Mouse (Mus musculus) kidney, postnatal 0 days (tissue): Measurements from ENCODE around the gene Aqp5. TPM values are rescaled to one million over a fixed set of nuclear protein-coding genes. Genes with fewer than 3 reads are reported as not detected.

Experiments used
- ATAC-seq: fragments of 200-750 bp; cut with Nextera tagmentation; replicated peaks from 2 replicates; pipeline ENCODE4 v1.8.0; 2017; ENCODE audit warnings: low read depth, moderate number of reproducible peaks, moderate TSS enrichment, moderate library complexity; ENCODE audit not compliant: low FRiP score
- DNase-seq: peaks from one replicate; pipeline ENCODE4 v3.0.0-alpha.2; 2016; ENCODE audit warnings: low spot score
- H3K27ac ChIP-seq: fragments of 300-500 bp; sonication (generic); 2 replicates; pipeline ENCODE4 v1.5.1; 2014; ENCODE audit warnings: mild to moderate bottlenecking
- H3K27me3 ChIP-seq: fragments of 300-500 bp; sonication (generic); 2 replicates; pipeline ENCODE4 v1.6.1; 2014; ENCODE audit warnings: low read length, mixed read lengths; ENCODE audit not compliant: insufficient read depth
- H3K36me3 ChIP-seq: fragments of 300-500 bp; sonication (generic); 2 replicates; pipeline ENCODE4 v1.6.1; 2014; ENCODE audit warnings: low read length, mixed read lengths; ENCODE audit not compliant: insufficient read depth
- H3K4me1 ChIP-seq: fragments of 300-500 bp; sonication (generic); replicated peaks from 2 replicates; pipeline ENCODE4 v1.6.1; 2014; ENCODE audit warnings: antibody characterized with exemption, low read length, mixed read lengths; ENCODE audit not compliant: insufficient read depth
- H3K4me2 ChIP-seq: fragments of 300-500 bp; sonication (generic); 2 replicates; pipeline ENCODE4 v1.6.1; 2014; ENCODE audit warnings: mild to moderate bottlenecking, low read length, moderate library complexity, mixed read lengths
- H3K4me3 ChIP-seq: fragments of 300-500 bp; sonication (generic); replicated peaks from 2 replicates; pipeline ENCODE4 v1.5.1; 2014; ENCODE audit warnings: low read depth, low read length
- H3K9ac ChIP-seq: fragments of 300-500 bp; sonication (generic); 2 replicates; pipeline ENCODE4 v1.6.1; 2014; ENCODE audit warnings: low read depth, low read length
- H3K9me3 ChIP-seq: fragments of 300-500 bp; sonication (generic); replicated peaks from 2 replicates; pipeline ENCODE4 v1.6.1; 2016; ENCODE audit warnings: low read length, inconsistent platforms, mixed read lengths
- CTCF ChIP-seq: IDR thresholded peaks from 2 replicates; pipeline ENCODE4 v1.5.1; 2016; ENCODE audit warnings: antibody characterized with exemption, low read depth, mild to moderate bottlenecking, moderate library complexity
- WGBS: fragments of 180-500 bp; shearing (Covaris S2); extraction: QIAGEN DNeasy Blood & Tissue Kit; methylation state at CpG from one replicate; pipeline ENCODE4 v1.1.7; 2014; 5-methylcytosine and 5-hydroxymethylcytosine counted together
- polyA plus RNA-seq: library from polyadenylated mRNA; unstranded; fragments of >200 nt; fragmentation: Nextera tagmentation; extraction: Ambion mirVana; gene quantifications from 2 replicates; pipeline ENCODE4 v1.2.1, GENCODE M21; 2015

Aqp5 gene
- polyA plus RNA-seq, 1 experiment from 2014 or later, result 2.3 TPM

GRCm38 (mm10) chr15:99592877-99593276, 2.3 kb downstream of the Aqp5 start:
- Histone ChIP-seq H3K36me3 (no peaks in the 10 kb centered on the region), H3K4me1 (peaks cover 7% of the 10 kb centered on the region; the same call in 1 of the 2 replicates), H3K27me3 (peaks cover 56% of the 10 kb centered on the region), H3K9me3 (no peaks in the 10 kb centered on the region), H3K4me3 (no peak overlapping the region), H3K9ac (no peak overlapping the region), H3K4me2 (no peak overlapping the region), H3K27ac (no peak overlapping the region)
- TF ChIP-seq CTCF, result no peak
- DNase-seq, result no peak
- ATAC-seq, result no peak
- WGBS, result 76% methylated on average over 5 of the region's 5 CpGs

DNA sequence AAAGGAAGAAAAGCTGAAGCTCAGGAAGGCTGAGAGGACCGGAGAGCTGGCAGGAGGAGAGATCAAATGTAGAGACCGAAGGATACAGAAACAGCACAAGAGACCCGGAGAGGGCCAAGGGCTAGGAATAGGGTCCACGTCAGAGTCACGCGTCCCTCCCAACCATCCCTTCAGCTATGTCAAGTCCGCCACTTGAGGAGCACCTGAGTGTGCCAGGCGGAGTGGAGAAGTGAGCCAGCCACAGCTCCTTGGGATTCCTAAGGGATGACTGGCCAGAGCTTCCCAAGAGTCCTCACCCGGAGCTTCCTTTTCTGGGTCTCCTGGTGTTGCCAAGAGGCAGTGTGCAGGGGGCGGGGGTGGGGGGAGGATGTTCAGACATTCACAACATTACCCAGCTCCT, 4.4 kb downstream of the Aqp5 start:
- no peak for TF ChIP-seq CTCF
- DNase-seq, result no peak
- no peak overlapping the region for H3K27ac ChIP-seq
- no peak overlapping the region for H3K9ac ChIP-seq
- no peak for ATAC-seq
- no peaks in the 10 kb centered on the region for H3K9me3 ChIP-seq
- WGBS, result 74% methylated on average over 10 of the region's 10 CpGs
- no peak overlapping the region for H3K4me2 ChIP-seq
- H3K36me3 ChIP-seq, result no peaks in the 10 kb centered on the region
- H3K4me1 ChIP-seq, result peaks cover 7% of the 10 kb centered on the region; the same call in 1 of the 2 replicates
- H3K4me3 ChIP-seq, result no peak overlapping the region
- peaks cover 39% of the 10 kb centered on the region for H3K27me3 ChIP-seq

DNA sequence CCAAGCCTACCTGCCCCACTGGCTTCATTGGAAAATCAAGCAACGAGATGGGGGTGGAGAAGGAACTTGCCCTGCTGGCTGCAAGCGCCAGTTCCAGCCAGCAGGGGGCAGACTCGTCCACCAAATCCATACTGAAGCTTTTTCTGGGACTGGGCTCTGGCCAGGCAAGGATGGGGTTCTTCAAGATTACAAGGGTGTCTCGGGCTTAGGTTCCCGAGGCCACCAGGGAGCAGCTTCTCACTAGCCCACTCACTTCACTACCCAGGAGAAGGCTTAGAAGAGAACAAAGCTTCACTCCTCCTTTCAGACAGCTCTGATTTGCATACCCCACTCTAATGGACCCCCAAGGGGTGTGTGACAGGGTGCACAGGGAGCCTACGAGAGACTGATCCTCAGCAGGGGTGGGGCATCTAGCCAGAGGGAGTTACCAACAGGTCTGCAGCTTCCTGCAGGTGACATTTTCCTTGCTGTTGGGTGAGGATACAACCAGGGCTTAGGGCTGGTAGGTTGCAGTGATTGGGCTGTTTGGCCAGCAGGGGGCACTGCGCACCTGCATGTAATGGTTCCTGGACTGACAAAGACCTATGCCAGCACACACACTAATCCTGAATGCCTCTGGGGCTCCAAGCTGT, 5.6 kb downstream of the Aqp5 start:
- no peaks in the 10 kb centered on the region for H3K9me3 ChIP-seq
- no peaks in the 10 kb centered on the region for H3K4me1 ChIP-seq
- WGBS, result 0% methylated on average over 7 of the region's 7 CpGs
- no peaks in the 10 kb centered on the region for H3K36me3 ChIP-seq
- ATAC-seq (peak; percentile 77), DNase-seq (peak; percentile 87)
- peaks cover 29% of the 10 kb centered on the region for H3K27me3 ChIP-seq
- no peak overlapping the region for H3K4me3 ChIP-seq
- H3K27ac ChIP-seq, result no peak overlapping the region
- no peak overlapping the region for H3K9ac ChIP-seq
- peak; percentile 86 for TF ChIP-seq CTCF
- H3K4me2 ChIP-seq, result no peak overlapping the region

DNA sequence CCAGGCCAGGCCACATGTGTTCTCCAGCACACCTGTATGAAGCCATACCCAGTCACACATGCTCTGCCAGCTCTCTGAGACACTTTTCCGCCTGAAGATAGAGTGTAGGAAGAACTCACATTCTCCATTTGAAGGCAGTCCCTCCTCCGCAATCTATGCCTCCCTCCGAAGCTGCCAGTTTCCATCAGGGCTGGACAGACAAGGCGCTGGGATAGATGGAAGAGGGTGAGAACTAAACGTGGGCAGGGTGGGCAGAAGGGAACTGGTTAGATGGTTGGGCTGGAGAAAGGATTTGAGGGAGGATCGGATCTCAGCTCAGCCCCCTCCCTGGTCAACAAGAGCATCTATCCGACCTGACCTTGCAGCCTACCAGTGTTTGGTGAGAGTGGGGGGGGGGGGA, 6.3 kb downstream of the Aqp5 start:
- ATAC-seq (no peak), DNase-seq (no peak)
- no peak overlapping the region for H3K27ac ChIP-seq
- H3K27me3 ChIP-seq, result peaks cover 23% of the 10 kb centered on the region
- no peaks in the 10 kb centered on the region for H3K4me1 ChIP-seq
- no peaks in the 10 kb centered on the region for H3K36me3 ChIP-seq
- no peak overlapping the region for H3K4me3 ChIP-seq
- no peaks in the 10 kb centered on the region for H3K9me3 ChIP-seq
- WGBS, result 58% methylated on average over 6 of the region's 7 CpGs
- no peak overlapping the region for H3K9ac ChIP-seq
- no peak for TF ChIP-seq CTCF
- H3K4me2 ChIP-seq, result no peak overlapping the region

DNA sequence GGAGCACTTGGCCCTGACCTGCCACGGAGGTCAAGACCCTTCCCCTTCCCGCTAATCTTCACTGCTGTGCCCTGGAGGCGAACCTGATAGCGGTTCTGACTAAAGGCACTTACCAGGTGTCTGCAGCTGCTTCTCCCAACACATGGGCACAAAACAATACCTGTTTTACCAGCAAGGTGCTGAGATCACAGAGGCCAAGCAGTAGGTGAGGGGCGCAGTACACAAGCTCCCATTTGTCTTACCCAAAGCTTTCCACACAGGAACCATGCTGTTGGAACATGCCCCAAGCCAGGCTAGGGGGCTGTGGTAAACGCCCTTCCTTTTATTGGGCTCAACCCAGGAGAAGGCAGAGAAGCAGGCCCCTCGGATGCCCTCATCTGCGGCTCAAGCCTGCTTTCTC, 7.0 kb downstream of the Aqp5 start:
- Histone ChIP-seq H3K27ac (no peak overlapping the region), H3K9ac (no peak overlapping the region), H3K27me3 (peaks cover 15% of the 10 kb centered on the region), H3K4me1 (no peaks in the 10 kb centered on the region), H3K4me2 (no peak overlapping the region), H3K4me3 (no peak overlapping the region), H3K9me3 (no peaks in the 10 kb centered on the region), H3K36me3 (no peaks in the 10 kb centered on the region)
- DNase-seq (no peak), ATAC-seq (no peak)
- TF ChIP-seq CTCF, result no peak
- WGBS, result 54% methylated on average over 8 of the region's 8 CpGs

DNA sequence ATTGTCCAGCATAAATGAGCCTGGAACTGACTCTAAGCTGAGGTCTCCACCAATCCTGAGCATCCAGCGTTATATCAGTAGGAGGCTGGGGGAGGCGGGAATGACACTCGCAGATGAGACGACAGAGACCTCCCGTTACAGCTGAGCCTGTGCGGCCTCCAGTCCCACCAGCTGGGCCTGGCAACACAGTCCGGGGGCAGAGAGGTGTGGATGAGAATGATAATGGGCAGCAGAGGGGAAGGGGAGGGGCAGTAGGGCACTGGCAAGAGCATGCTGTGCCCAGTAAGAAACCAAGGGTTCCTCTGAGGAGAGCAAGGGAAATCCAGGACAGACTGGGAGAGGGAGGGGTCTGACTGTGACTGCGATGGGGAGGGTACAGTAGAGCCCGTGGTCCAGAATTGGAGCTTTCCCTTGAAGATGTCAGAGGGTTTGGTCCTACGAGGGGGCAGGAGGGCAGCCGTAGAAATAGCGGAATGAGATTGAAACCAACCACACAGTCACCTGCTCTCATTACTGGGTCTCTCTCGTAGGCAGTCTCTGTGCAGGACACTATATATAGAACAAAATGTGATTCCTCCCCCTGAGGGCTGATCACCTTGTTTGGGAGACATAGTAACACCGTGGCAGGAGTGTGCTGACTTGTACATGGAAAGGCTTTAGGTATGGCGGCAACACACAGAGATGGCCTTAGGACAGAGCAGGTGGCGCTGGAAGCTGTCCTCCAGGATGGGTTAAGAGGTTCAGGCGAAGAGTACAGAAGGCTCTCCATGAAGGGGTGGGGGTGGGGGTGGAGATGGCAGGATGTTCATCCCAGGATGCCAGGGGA, 8.9 kb downstream of the Aqp5 start:
- 51% methylated on average over 17 of the region's 17 CpGs for WGBS
- H3K4me3 ChIP-seq, result no peak overlapping the region
- ATAC-seq, result no peak
- TF ChIP-seq CTCF, result no peak
- DNase-seq, result no peak
- no peaks in the 10 kb centered on the region for H3K4me1 ChIP-seq
- H3K9me3 ChIP-seq, result no peaks in the 10 kb centered on the region
- H3K27me3 ChIP-seq, result peaks cover 6% of the 10 kb centered on the region; the same call in 1 of the 2 replicates
- H3K27ac ChIP-seq, result no peak overlapping the region
- H3K4me2 ChIP-seq, result no peak overlapping the region
- H3K9ac ChIP-seq, result no peak overlapping the region
- no peaks in the 10 kb centered on the region for H3K36me3 ChIP-seq
